Mouse (Mus musculus) bone marrow macrophage, adult 2 months (primary cell): ENCODE measurements around the gene Uck2. TPM values are rescaled to one million over a fixed set of nuclear protein-coding genes. Genes with fewer than 3 reads are reported as not detected.

Source experiments
- H3K27ac ChIP-seq: 2 replicates; pipeline ENCODE4 v1.5.1; 2012; ENCODE audit warnings: low read depth, low read length; ENCODE audit not compliant: insufficient read depth
- H3K4me1 ChIP-seq: 2 replicates; pipeline ENCODE4 v1.6.1; 2012; ENCODE audit warnings: low read length; ENCODE audit not compliant: control insufficient read depth, insufficient read depth
- H3K4me3 ChIP-seq: 2 replicates; pipeline ENCODE4 v1.5.1; 2012; ENCODE audit warnings: mild to moderate bottlenecking, low read length, moderate library complexity; ENCODE audit not compliant: insufficient read depth
- CTCF ChIP-seq: IDR thresholded peaks from 2 replicates; pipeline ENCODE4 v1.5.1; 2012; ENCODE audit warnings: low read depth, mild to moderate bottlenecking, low read length, moderate library complexity
- POLR2A ChIP-seq: IDR thresholded peaks from 2 replicates; pipeline ENCODE4 v1.6.1; 2012; ENCODE audit warnings: mild to moderate bottlenecking, low read depth, low read length, borderline replicate concordance
- polyA plus RNA-seq: library from polyadenylated mRNA; stranded (reverse); fragments of >200 nt; gene quantifications from 2 replicates; pipeline ENCODE4 v1.2.4, GENCODE M21; 2012; ENCODE audit not compliant: missing spikeins, insufficient read depth, insufficient read length

The Uck2 gene
- 6.9 and 7.4 TPM in 2 replicates for polyA plus RNA-seq

- peak within 1 kb of the TSS; percentile 64 for H3K27ac ChIP-seq
- no peak for TF ChIP-seq POLR2A
- TF ChIP-seq CTCF, result no peak
- H3K4me1 ChIP-seq, result peaks cover 40% of the 10 kb centered on the region
- H3K4me3 ChIP-seq, result peak within 1 kb of the TSS; percentile 99
Observed at GRCm38 (mm10) chr1:167285320-167285355, at the start of gene Uck2. Gene Uck2 (minus strand): TSS chr1:167285320.

GRCm38 (mm10) chr1:167331106-167331505, 46.0 kb upstream of the Uck2 start:
- no peak for TF ChIP-seq CTCF
- TF ChIP-seq POLR2A, result no peak
- Histone ChIP-seq H3K27ac (peak overlapping the region; percentile 89), H3K4me1 (peaks cover 27% of the 10 kb centered on the region), H3K4me3 (peak overlapping the region; percentile 13)

- no peak for TF ChIP-seq POLR2A
- TF ChIP-seq CTCF, result no peak
- Histone ChIP-seq H3K4me3 (no peak overlapping the region), H3K27ac (no peak overlapping the region), H3K4me1 (peaks cover 19% of the 10 kb centered on the region)
Observed at GRCm38 (mm10) chr1:167328776-167329175, 43.7 kb upstream of the Uck2 start.

GRCm38 (mm10) chr1:167321691-167322090, 36.6 kb upstream of the Uck2 start:
- Histone ChIP-seq H3K4me1 (no peaks in the 10 kb centered on the region), H3K27ac (no peak overlapping the region), H3K4me3 (no peak overlapping the region)
- no peak for TF ChIP-seq POLR2A
- TF ChIP-seq CTCF, result no peak

GRCm38 (mm10) chr1:167313220-167313619, 28.1 kb upstream of the Uck2 start:
- H3K4me3 ChIP-seq, result no peak overlapping the region
- peaks cover 5% of the 10 kb centered on the region; the same call in 1 of the 2 replicates for H3K4me1 ChIP-seq
- H3K27ac ChIP-seq, result no peak overlapping the region
- no peak for TF ChIP-seq CTCF
- TF ChIP-seq POLR2A, result no peak

GRCm38 (mm10) chr1:167312367-167312766, 27.2 kb upstream of the Uck2 start:
- Histone ChIP-seq H3K4me1 (peaks cover 7% of the 10 kb centered on the region; the same call in 1 of the 2 replicates), H3K27ac (no peak overlapping the region), H3K4me3 (no peak overlapping the region)
- TF ChIP-seq POLR2A, result no peak
- TF ChIP-seq CTCF, result no peak

- TF ChIP-seq CTCF (no peak), POLR2A (no peak)
- H3K4me1 ChIP-seq, result peaks cover 2% of the 10 kb centered on the region; the same call in 1 of the 2 replicates
Observed at GRCm38 (mm10) chr1:167308261-167309054, 23.3 kb upstream of the Uck2 start, which contains the start of gene Tmco1. Gene Tmco1 (plus strand): TSS chr1:167308378.

GRCm38 (mm10) chr1:167307674-167308073, 22.6 kb upstream of the Uck2 start:
- Histone ChIP-seq H3K4me3 (peak overlapping the region; percentile 95), H3K27ac (peak overlapping the region; percentile 64), H3K4me1 (peaks cover 2% of the 10 kb centered on the region; the same call in 1 of the 2 replicates)
- TF ChIP-seq CTCF (no peak), POLR2A (no peak)

More at GRCm38 (mm10) chr1:167308261-167309054, 23.3 kb upstream of the Uck2 start, which contains the start of gene Tmco1:
- Histone ChIP-seq H3K27ac (peak within 1 kb of the TSS; percentile 65), H3K4me3 (peak within 1 kb of the TSS; percentile 95)

GRCm38 (mm10) chr1:167306451-167307240, 21.5 kb upstream of the Uck2 start:
- no peak for TF ChIP-seq POLR2A
- no peak for TF ChIP-seq CTCF
- no peak overlapping the region for H3K4me3 ChIP-seq
- peaks cover 2% of the 10 kb centered on the region; the same call in 1 of the 2 replicates for H3K4me1 ChIP-seq
- H3K27ac ChIP-seq, result no peak overlapping the region
